Mouse (Mus musculus) megakaryocyte, embryonic 14.5 days (primary cell): ENCODE data around the gene Clba1.

ENCODE experiments used
- FLI1 ChIP-seq: IDR thresholded peaks from 2 replicates; pipeline ENCODE4 v1.6.1; 2012; ENCODE audit warnings: low read length, inconsistent platforms, mixed read lengths
- GATA1 ChIP-seq: IDR thresholded peaks from 3 replicates; pipeline ENCODE4 v1.6.1; 2012; ENCODE audit warnings: mixed read lengths, low read length, inconsistent platforms, borderline replicate concordance

GRCm38 (mm10) chr12:112806044-112806443 is 2.7 kb upstream of the Clba1 start:
- no peak for TF ChIP-seq GATA1
- no peak for TF ChIP-seq FLI1
